Mouse (Mus musculus) small intestine, adult 2 months (tissue): Measurements from ENCODE around the gene Anp32e.

ENCODE experiments used
- CTCF ChIP-seq: fragments of 200-500 bp; IDR thresholded peaks from 2 replicates; pipeline ENCODE4 v1.5.1; 2012; ENCODE audit warnings: low read depth, mild to moderate bottlenecking, control low read depth, inconsistent platforms, low read length, moderate library complexity, mixed read lengths; ENCODE audit not compliant: insufficient replicate concordance, insufficient read length; ENCODE audit errors: extremely low read depth
- POLR2A ChIP-seq: fragments of 200-500 bp; IDR thresholded peaks from 2 replicates; pipeline ENCODE4 v1.6.1; 2012; ENCODE audit warnings: low read depth, mild to moderate bottlenecking, control low read depth, inconsistent platforms, low read length, moderate library complexity

- TF ChIP-seq CTCF = no peak
- TF ChIP-seq POLR2A = no peak
Observed at GRCm38 (mm10) chr3:95943226-95943625, 14.2 kb downstream of the Anp32e start.
